Mouse (Mus musculus) cortical plate, adult 2 months (tissue): ENCODE results near the gene Tvp23a. TPM values are rescaled to one million over a fixed set of nuclear protein-coding genes. Genes with fewer than 3 reads are reported as not detected.

Source experiments
- H3K27ac ChIP-seq: fragments of 200-500 bp; 2 replicates; pipeline ENCODE4 v1.5.1; 2012; ENCODE audit warnings: low read length, control low read depth, inconsistent platforms; ENCODE audit not compliant: insufficient read depth
- H3K4me1 ChIP-seq: fragments of 200-500 bp; 2 replicates; pipeline ENCODE4 v1.6.1; 2011; ENCODE audit warnings: low read length; ENCODE audit not compliant: control insufficient read depth, insufficient read depth
- H3K4me3 ChIP-seq: fragments of 200-500 bp; 2 replicates; pipeline ENCODE4 v1.5.1; 2011; ENCODE audit warnings: mild to moderate bottlenecking, low read length, control low read depth; ENCODE audit not compliant: insufficient read depth
- CTCF ChIP-seq: fragments of 200-500 bp; IDR thresholded peaks from 2 replicates; pipeline ENCODE4 v1.5.1; 2011; ENCODE audit warnings: mild to moderate bottlenecking, control low read depth, low read length; ENCODE audit not compliant: insufficient read depth; ENCODE audit errors: extremely low read depth
- POLR2A ChIP-seq: fragments of 200-500 bp; IDR thresholded peaks from 2 replicates; pipeline ENCODE4 v1.6.1; 2011; ENCODE audit warnings: mild to moderate bottlenecking, low read length, control low read depth; ENCODE audit not compliant: insufficient read depth; ENCODE audit errors: extremely low read depth
- polyA plus RNA-seq: library from polyadenylated mRNA; depleted of rRNA; stranded (reverse); fragments of >200 nt; gene quantifications from 2 replicates; pipeline ENCODE4 v1.2.3, GENCODE M21; 2012

Tvp23a gene
- polyA plus RNA-seq, 1 experiment = 30.5 TPM

- no peak for TF ChIP-seq CTCF
- TF ChIP-seq POLR2A = no peak
- no peak overlapping the region for H3K27ac ChIP-seq
- H3K4me1 ChIP-seq = no peaks in the 10 kb centered on the region
Observed at GRCm38 (mm10) chr16:10454583-10454974, 7.4 kb upstream of the Tvp23a start.

GRCm38 (mm10) chr16:10453872-10454582 lies 6.9 kb upstream of the Tvp23a start:
- no peak overlapping the region for H3K27ac ChIP-seq
- TF ChIP-seq POLR2A (no peak), CTCF (no peak)
- no peaks in the 10 kb centered on the region for H3K4me1 ChIP-seq
- no peak overlapping the region for H3K4me3 ChIP-seq

More at GRCm38 (mm10) chr16:10454583-10454974, 7.4 kb upstream of the Tvp23a start:
- H3K4me3 ChIP-seq = no peak overlapping the region

- no peak overlapping the region for H3K27ac ChIP-seq
- H3K4me3 ChIP-seq = no peak overlapping the region
- no peaks in the 10 kb centered on the region for H3K4me1 ChIP-seq
- TF ChIP-seq POLR2A (no peak), CTCF (no peak)
Observed at GRCm38 (mm10) chr16:10452445-10452896, 5.3 kb upstream of the Tvp23a start.

DNA sequence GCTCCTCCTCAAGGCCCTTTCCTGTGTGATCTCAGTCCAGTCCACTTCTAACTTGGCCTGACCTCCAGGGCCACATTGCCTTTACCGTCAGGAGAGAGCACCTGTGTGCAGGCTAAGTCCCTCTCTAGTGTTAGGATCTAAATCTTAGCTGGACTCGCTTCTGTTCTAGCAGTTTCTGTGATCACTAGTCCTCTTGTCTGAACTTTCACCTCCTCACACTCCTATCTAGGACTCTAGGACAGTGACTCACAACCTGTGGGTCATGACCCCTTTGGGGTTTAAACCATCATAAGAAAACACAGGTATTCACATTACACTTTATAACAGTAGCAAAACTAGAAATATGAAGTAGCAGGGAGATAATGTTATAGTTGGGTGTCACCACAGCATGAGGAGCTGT lies 4.7 kb upstream of the Tvp23a start:
- H3K4me3 ChIP-seq = no peak overlapping the region
- no peaks in the 10 kb centered on the region for H3K4me1 ChIP-seq
- no peak overlapping the region for H3K27ac ChIP-seq
- no peak for TF ChIP-seq CTCF
- no peak for TF ChIP-seq POLR2A

DNA sequence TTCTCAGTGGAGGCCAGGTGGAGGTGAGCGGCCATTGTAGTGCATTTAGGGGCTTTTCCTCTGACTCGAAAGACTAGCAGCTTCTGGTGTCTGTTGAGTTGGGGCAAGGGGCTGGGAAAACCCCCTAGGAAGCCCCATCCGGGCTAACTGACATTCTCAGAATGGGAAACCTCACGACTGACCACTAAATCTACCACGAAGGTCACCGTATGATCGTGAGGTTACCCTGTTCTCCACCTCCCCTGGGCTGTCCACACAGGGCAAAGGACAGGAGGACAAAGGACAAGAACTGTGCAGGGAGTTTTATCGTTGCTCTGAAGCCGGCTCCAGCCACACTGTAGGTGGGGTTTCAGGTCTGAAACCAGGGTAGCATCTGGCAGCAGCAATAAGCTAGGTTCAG lies 1.8 kb upstream of the Tvp23a start:
- no peak overlapping the region for H3K27ac ChIP-seq
- peaks cover 4% of the 10 kb centered on the region for H3K4me1 ChIP-seq
- no peak overlapping the region for H3K4me3 ChIP-seq
- TF ChIP-seq POLR2A (no peak), CTCF (no peak)

DNA sequence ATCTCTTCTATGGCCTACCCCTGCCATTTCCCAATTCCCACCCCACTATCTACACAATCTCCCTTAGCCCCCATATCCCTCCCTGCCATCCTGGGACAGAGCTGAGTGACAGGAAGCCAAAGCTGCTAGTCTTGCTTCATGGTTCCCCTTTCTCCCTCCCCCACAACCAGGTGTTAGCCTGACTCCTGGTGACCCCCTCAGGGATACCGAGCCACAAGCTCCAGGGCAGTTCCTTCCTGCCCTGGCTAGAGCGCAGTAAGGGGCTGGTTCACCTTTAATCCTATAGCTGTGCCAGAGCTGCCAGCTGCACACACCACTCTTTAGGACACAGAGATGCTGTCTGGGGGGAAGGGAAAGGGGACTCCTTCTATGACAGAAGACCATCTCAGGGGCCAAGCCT lies 619 bp upstream of the Tvp23a start:
- TF ChIP-seq POLR2A (no peak), CTCF (no peak)
- peaks cover 4% of the 10 kb centered on the region for H3K4me1 ChIP-seq

GRCm38 (mm10) chr16:10446573-10447263 lies 444 bp downstream of the Tvp23a start:
- Histone ChIP-seq H3K4me1 (peaks cover 4% of the 10 kb centered on the region), H3K27ac (no peak overlapping the region), H3K4me3 (peak overlapping the region; percentile 52)
- TF ChIP-seq CTCF (no peak), POLR2A (no peak)

More for the DNA sequence above, 619 bp upstream of the Tvp23a start:
- Histone ChIP-seq H3K27ac (no peak overlapping the region), H3K4me3 (peak overlapping the region; percentile 52)

GRCm38 (mm10) chr16:10443723-10444122 lies 3.4 kb downstream of the Tvp23a start:
- no peak for TF ChIP-seq CTCF
- TF ChIP-seq POLR2A = no peak
- H3K27ac ChIP-seq = no peak overlapping the region

GRCm38 (mm10) chr16:10441761-10442160 lies 5.4 kb downstream of the Tvp23a start:
- H3K27ac ChIP-seq = no peak overlapping the region
- TF ChIP-seq POLR2A (no peak), CTCF (no peak)
- peaks cover 6% of the 10 kb centered on the region for H3K4me1 ChIP-seq
- H3K4me3 ChIP-seq = no peak overlapping the region

More at GRCm38 (mm10) chr16:10443723-10444122, 3.4 kb downstream of the Tvp23a start:
- Histone ChIP-seq H3K4me1 (peaks cover 6% of the 10 kb centered on the region), H3K4me3 (no peak overlapping the region)

DNA sequence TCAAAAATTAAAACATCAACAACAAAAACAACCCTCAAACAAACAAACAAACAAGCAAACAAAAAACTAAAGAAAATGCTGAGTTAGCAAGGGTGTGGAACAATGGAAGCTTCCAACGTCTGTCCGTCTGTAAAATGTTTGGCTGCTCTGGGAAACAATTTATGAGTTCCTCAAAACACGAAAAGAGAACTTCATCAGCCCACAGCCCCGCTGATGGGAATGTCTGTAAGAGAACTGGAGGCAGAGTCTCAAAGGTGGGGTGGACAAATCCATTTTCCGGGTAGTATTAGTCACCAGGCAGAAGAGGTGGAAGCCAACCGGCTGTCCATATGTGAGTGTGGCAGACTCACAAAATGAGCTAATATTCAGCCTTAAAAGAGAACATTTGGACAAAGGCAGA lies 5.8 kb downstream of the Tvp23a start:
- H3K27ac ChIP-seq = no peak overlapping the region
- TF ChIP-seq CTCF (no peak), POLR2A (no peak)
- H3K4me3 ChIP-seq = no peak overlapping the region
- H3K4me1 ChIP-seq = peaks cover 6% of the 10 kb centered on the region
